Mouse (Mus musculus) liver, embryonic 14.5 days (tissue): ENCODE measurements around the gene Lrrc36.

Source experiments
- CTCF ChIP-seq: IDR thresholded peaks from 2 replicates; pipeline ENCODE4 v1.5.1; 2016; ENCODE audit warnings: antibody characterized with exemption, low read depth, control low read depth
- EP300 ChIP-seq: IDR thresholded peaks from 2 replicates; pipeline ENCODE4 v1.6.1; 2016; ENCODE audit warnings: antibody characterized with exemption, low read depth

DNA sequence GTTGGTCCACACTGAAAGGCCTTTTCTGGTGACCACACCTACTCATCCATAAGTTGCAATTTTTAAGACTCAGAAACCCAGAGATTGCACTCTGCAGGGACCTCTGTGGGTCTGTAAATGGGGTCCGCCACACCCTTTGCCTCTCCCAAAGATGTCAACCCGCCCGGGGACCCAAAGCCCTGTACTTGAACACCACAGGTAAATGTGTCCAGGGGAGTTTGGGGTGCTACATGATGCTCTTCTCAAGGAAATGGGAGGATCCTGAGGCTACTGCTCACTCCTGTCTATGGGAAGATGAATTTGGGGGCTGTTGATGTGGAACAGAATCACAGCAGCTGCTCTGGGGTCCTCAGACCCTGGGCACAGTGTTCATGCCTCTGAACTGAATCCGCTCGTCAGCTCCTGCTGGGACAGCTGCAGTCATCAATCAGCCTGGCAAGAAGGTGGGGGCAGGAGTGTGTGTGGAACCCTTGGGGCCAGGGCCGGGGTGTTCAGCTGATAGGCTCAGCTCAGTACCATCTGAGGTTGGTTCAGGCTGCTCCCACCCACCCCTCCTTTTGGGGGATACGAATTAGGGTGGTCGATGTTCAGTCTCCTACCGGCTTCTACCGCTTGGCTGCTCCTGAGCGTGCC lies 57.4 kb downstream of the Lrrc36 start:
- TF ChIP-seq CTCF: no peak
- TF ChIP-seq EP300: no peak
